Mouse (Mus musculus) forebrain, postnatal 0 days (tissue): ENCODE measurements around the gene Angptl8. TPM values are rescaled to one million over a fixed set of nuclear protein-coding genes. Genes with fewer than 3 reads are reported as not detected.

ENCODE experiments used
- ATAC-seq: fragments of 200-750 bp; cut with Nextera tagmentation; 2 replicates; pipeline ENCODE4 v1.8.0; 2017; ENCODE audit warnings: mild to moderate bottlenecking, moderate library complexity
- DNase-seq: peaks from one replicate; pipeline ENCODE4 v3.0.0-alpha.2; 2015
- H3K27ac ChIP-seq: fragments of 300-500 bp; sonication (generic); 2 replicates; pipeline ENCODE4 v1.5.1; 2014; ENCODE audit warnings: low read depth, mild to moderate bottlenecking, antibody characterized with exemption, low read length, moderate library complexity, mixed read lengths
- H3K27me3 ChIP-seq: fragments of 300-500 bp; sonication (generic); 2 replicates; pipeline ENCODE4 v1.6.1; 2014; ENCODE audit warnings: mild to moderate bottlenecking, low read length, mixed read lengths; ENCODE audit not compliant: insufficient read depth
- H3K36me3 ChIP-seq: fragments of 300-500 bp; sonication (generic); 2 replicates; pipeline ENCODE4 v1.6.1; 2014; ENCODE audit warnings: mild to moderate bottlenecking, moderate library complexity; ENCODE audit not compliant: insufficient read depth
- H3K4me1 ChIP-seq: fragments of 300-500 bp; sonication (generic); 2 replicates; pipeline ENCODE4 v1.6.1; 2014; ENCODE audit warnings: antibody characterized with exemption; ENCODE audit not compliant: insufficient read depth
- H3K4me2 ChIP-seq: fragments of 300-500 bp; sonication (generic); 2 replicates; pipeline ENCODE4 v1.6.1; 2014; ENCODE audit warnings: low read depth, mild to moderate bottlenecking, moderate library complexity
- H3K4me3 ChIP-seq: fragments of 300-500 bp; sonication (generic); 2 replicates; pipeline ENCODE4 v1.5.1; 2014; ENCODE audit warnings: low read depth, low read length, mixed read lengths
- H3K9ac ChIP-seq: fragments of 300-500 bp; sonication (generic); 2 replicates; pipeline ENCODE4 v1.6.1; 2014; ENCODE audit warnings: mild to moderate bottlenecking
- H3K9me3 ChIP-seq: fragments of 300-500 bp; sonication (generic); 2 replicates; pipeline ENCODE4 v1.6.1; 2016; ENCODE audit warnings: low read length
- CTCF ChIP-seq: sonication (generic); IDR thresholded peaks from 2 replicates; pipeline ENCODE4 v1.5.1; 2016; ENCODE audit warnings: antibody characterized with exemption, control low read depth, low read depth
- WGBS: fragments of 180-500 bp; shearing (Covaris S2); extraction: QIAGEN DNeasy Blood & Tissue Kit; methylation state at CpG from one replicate; pipeline ENCODE4 v1.1.7; 2014; 5-methylcytosine and 5-hydroxymethylcytosine counted together
- polyA plus RNA-seq: library from polyadenylated mRNA; unstranded; fragments of >200 nt; fragmentation: Nextera tagmentation; extraction: Ambion mirVana; gene quantifications from 2 replicates; pipeline ENCODE4 v1.2.1, GENCODE M21; 2015
- total RNA-seq: library from RNA; depleted of rRNA; stranded (reverse); fragments of >200 nt; gene quantifications from 2 replicates; pipeline ENCODE4 v1.2.3, GENCODE M21; 2014

Angptl8 gene
- total and polyA plus RNA-seq, 2 experiments from 2014 or later: 0.18 TPM; not detected in 1

- peak; percentile 70 for TF ChIP-seq CTCF
- DNase-seq: peak; percentile 53
- H3K4me3 ChIP-seq: no peak overlapping the region
- 58% methylated on average over 8 of the region's 8 CpGs for WGBS
- H3K27me3 ChIP-seq: no peaks in the 10 kb centered on the region
- peak; percentile 46; the same call in 1 of the 2 replicates for ATAC-seq
- no peaks in the 10 kb centered on the region for H3K36me3 ChIP-seq
- H3K9me3 ChIP-seq: no peaks in the 10 kb centered on the region
- no peaks in the 10 kb centered on the region for H3K4me1 ChIP-seq
- no peak overlapping the region for H3K27ac ChIP-seq
- H3K9ac ChIP-seq: no peak overlapping the region
- no peak overlapping the region for H3K4me2 ChIP-seq
Measured at GRCm38 (mm10) chr9:21840115-21840787, 4.9 kb downstream of the Angptl8 start.

DNA sequence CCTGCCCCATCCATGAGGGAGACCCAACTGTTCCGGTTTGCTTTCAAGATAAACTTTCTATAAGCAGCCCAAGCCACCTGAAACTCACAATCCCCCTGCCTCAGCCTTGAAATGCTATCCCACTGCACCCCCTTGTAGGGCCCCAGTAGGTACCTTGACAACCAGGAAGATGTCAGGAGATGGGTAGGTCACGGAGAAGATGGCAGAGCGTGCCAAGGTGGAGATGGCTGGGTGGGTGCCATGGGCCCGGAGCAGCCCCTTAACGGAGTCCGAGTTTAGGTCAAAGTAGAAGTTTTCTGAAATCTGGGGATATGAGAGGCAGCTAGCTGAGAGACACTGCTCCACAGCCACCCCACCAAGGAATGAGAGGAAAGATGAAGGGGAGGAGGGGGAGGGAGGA is 6.0 kb downstream of the Angptl8 start:
- Histone ChIP-seq H3K27me3 (no peaks in the 10 kb centered on the region), H3K9ac (no peak overlapping the region), H3K4me3 (no peak overlapping the region), H3K4me2 (no peak overlapping the region), H3K4me1 (no peaks in the 10 kb centered on the region), H3K27ac (no peak overlapping the region), H3K9me3 (no peaks in the 10 kb centered on the region), H3K36me3 (no peaks in the 10 kb centered on the region)
- WGBS: 93% methylated on average over 6 of the region's 6 CpGs
- DNase-seq: no peak
- no peak for TF ChIP-seq CTCF
- no peak for ATAC-seq

DNA sequence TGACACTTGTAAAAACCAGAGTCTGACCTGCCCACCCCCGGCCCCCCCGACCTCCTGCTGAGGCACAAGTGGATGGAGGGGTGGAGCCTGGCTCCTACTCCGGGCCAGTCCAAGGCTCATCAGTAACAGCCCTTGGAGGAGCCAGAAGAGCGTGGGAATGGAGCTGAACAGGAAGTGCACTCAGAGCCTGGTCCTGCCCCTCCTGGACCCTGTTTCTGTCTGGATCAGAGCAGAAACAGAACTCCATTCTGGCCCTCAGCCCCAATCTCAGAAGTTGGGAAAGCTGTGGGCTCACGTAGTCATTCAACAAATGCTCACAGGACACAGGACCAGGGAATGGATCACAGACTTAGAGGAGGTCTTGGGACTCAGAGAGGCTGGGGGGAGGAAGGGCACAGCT is 7.1 kb downstream of the Angptl8 start:
- H3K27me3 ChIP-seq: no peaks in the 10 kb centered on the region
- no peak overlapping the region for H3K4me3 ChIP-seq
- no peak overlapping the region for H3K27ac ChIP-seq
- H3K4me1 ChIP-seq: no peaks in the 10 kb centered on the region
- no peaks in the 10 kb centered on the region for H3K36me3 ChIP-seq
- no peaks in the 10 kb centered on the region for H3K9me3 ChIP-seq
- DNase-seq (no peak), ATAC-seq (no peak)
- no peak for TF ChIP-seq CTCF
- H3K9ac ChIP-seq: no peak overlapping the region
- H3K4me2 ChIP-seq: no peak overlapping the region
- 56% methylated on average over 5 of the region's 5 CpGs for WGBS

- WGBS: 68% methylated on average over 6 of the region's 6 CpGs
- ATAC-seq (peak; percentile 69), DNase-seq (peak; percentile 37)
- peak overlapping the region; percentile 54; the same call in 1 of the 2 replicates for H3K27ac ChIP-seq
- no peak overlapping the region for H3K9ac ChIP-seq
- H3K36me3 ChIP-seq: no peaks in the 10 kb centered on the region
- no peaks in the 10 kb centered on the region for H3K9me3 ChIP-seq
- H3K4me3 ChIP-seq: no peak overlapping the region
- TF ChIP-seq CTCF: peak; percentile 45
- no peaks in the 10 kb centered on the region for H3K4me1 ChIP-seq
- no peak overlapping the region for H3K4me2 ChIP-seq
- H3K27me3 ChIP-seq: no peaks in the 10 kb centered on the region
Measured at GRCm38 (mm10) chr9:21843086-21843485, 7.8 kb downstream of the Angptl8 start.

GRCm38 (mm10) chr9:21845381-21846080 is 10.2 kb downstream of the Angptl8 start:
- H3K4me3 ChIP-seq: no peak overlapping the region
- no peaks in the 10 kb centered on the region for H3K4me1 ChIP-seq

GRCm38 (mm10) chr9:21846755-21847341 is 11.5 kb downstream of the Angptl8 start:
- H3K27me3 ChIP-seq: no peaks in the 10 kb centered on the region
- no peaks in the 10 kb centered on the region for H3K4me1 ChIP-seq
- ATAC-seq: 0 out of 2 replicates have a peak, but pooled peaks have one; percentile 13
- H3K4me3 ChIP-seq: no peak overlapping the region
- WGBS: 28% methylated on average over 11 of the region's 11 CpGs
- H3K4me2 ChIP-seq: no peak overlapping the region
- no peak overlapping the region for H3K27ac ChIP-seq
- H3K9ac ChIP-seq: no peak overlapping the region
- H3K9me3 ChIP-seq: no peaks in the 10 kb centered on the region
- no peak for TF ChIP-seq CTCF
- no peak for DNase-seq
- no peaks in the 10 kb centered on the region for H3K36me3 ChIP-seq

More at GRCm38 (mm10) chr9:21845381-21846080, 10.2 kb downstream of the Angptl8 start:
- no peak overlapping the region for H3K27ac ChIP-seq
- TF ChIP-seq CTCF: no peak
- DNase-seq: no peak
- H3K9me3 ChIP-seq: no peaks in the 10 kb centered on the region
- no peak for ATAC-seq
- 65% methylated on average over 14 of the region's 14 CpGs for WGBS
- H3K36me3 ChIP-seq: no peaks in the 10 kb centered on the region
- H3K27me3 ChIP-seq: no peaks in the 10 kb centered on the region
- H3K9ac ChIP-seq: no peak overlapping the region
- no peak overlapping the region for H3K4me2 ChIP-seq

- no peaks in the 10 kb centered on the region for H3K4me1 ChIP-seq
- no peak for TF ChIP-seq CTCF
- H3K9ac ChIP-seq: no peak overlapping the region
- no peak overlapping the region for H3K4me2 ChIP-seq
- DNase-seq (no peak), ATAC-seq (no peak)
- 31% methylated on average over 3 of the region's 3 CpGs for WGBS
- H3K9me3 ChIP-seq: no peaks in the 10 kb centered on the region
- H3K27me3 ChIP-seq: no peaks in the 10 kb centered on the region
- no peaks in the 10 kb centered on the region for H3K36me3 ChIP-seq
- H3K27ac ChIP-seq: no peak overlapping the region
- no peak overlapping the region for H3K4me3 ChIP-seq
Measured at GRCm38 (mm10) chr9:21847425-21847824, 12.1 kb downstream of the Angptl8 start.
